Mouse (Mus musculus) ES-E14 (cell line): ENCODE results near the gene Lrrc17.

ENCODE experiments used
- MAFK ChIP-seq: IDR thresholded peaks from 2 replicates; pipeline ENCODE4 v1.6.1; 2014; ENCODE audit warnings: mild to moderate bottlenecking, low read depth, low read length, inconsistent platforms; ENCODE audit not compliant: insufficient read depth
- ZC3H11A ChIP-seq: IDR thresholded peaks from 2 replicates; pipeline ENCODE4 v1.6.1; 2012; ENCODE audit warnings: low read depth, mild to moderate bottlenecking, inconsistent platforms, low read length, borderline replicate concordance
- ZNF384 ChIP-seq: IDR thresholded peaks from 2 replicates; pipeline ENCODE4 v1.6.1; 2012; ENCODE audit warnings: low read depth, low read length, inconsistent platforms

- TF ChIP-seq MAFK (no peak), ZC3H11A (no peak), ZNF384 (no peak)
These were observed 38.2 kb upstream of the Lrrc17 start for GRCm38 (mm10) chr5:21505159-21505558.
